In the genomic region with DNA sequence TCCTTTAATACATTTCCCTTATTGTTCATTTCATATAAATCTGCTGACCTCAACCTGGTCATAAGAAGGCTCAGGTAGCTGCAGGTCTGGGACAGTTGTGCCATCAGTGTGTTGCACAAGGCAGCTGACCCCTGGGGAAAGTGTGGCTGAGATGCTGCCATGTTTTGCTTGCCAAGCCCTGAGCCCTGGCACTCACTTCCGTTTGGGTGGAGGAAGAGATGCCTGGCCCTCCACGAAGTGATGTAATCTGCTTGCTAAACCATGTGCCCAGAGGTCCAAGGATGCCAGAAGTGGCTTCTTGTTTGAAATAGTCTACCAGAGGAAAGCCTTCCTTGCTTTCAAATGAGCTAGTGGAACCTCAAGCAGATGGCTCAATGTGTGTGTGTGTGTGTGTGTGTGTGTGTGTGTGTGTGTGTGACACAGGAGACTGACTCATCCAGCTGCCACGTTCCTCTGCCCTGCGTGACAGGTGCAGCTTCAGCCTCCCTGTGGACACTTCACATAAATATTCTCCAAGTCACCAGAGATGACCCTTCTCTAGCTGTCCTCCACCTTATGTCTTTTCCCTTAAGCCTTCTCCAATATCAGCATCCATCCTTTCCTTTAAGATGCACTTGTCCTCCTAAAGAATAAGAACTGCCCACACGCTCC, we compare ENCODE assay signal across 24 mouse cellular contexts.
DNase-seq lines count a peak whose midpoint lies in the region; ATAC-seq lines count a peak whose summit lies in the region.
"Had no signal": no experiment of that assay in that cellular context is flagged by ENCODE, and none has a peak within 500 bp of the region (broad histone marks: within the 10 kb centered on the region; RNA-seq: fewer than 3 reads in every experiment).

No protein-coding gene starts in this region.

- H3K4me1 ChIP-seq in kidney, embryonic 15.5 days = peaks cover 7% of the 10 kb centered on the region
- H3K4me1 ChIP-seq: forebrain, embryonic 13.5 days; hindbrain, embryonic 15.5 days; neural tube, embryonic 13.5 days; stomach, embryonic 15.5 days had no signal

- peak; percentile 47 for DNase-seq in adrenal gland, postnatal 10 days
- DNase-seq in adrenal gland, adult 8-10 months = no peak
- peak; percentile 5 to 14 for DNase-seq in lung, adult 18-20 months
- no peak for DNase-seq in lung, postnatal 14 days
- DNase-seq in NIH3T3 (ENCODE audit: low read depth) = peak; percentile 8
- no peak for DNase-seq in frontal cortex, adult 2 months (ENCODE audit: extremely low spot score in 1 of 2, low spot score in 1 of 2)
- DNase-seq: cerebellum, adult 18-20 months; gastrocnemius, postnatal 10 days; heart, postnatal 36 days; liver, postnatal 0 days; right cerebral cortex, postnatal 25 days; thymus, adult 18-20 months had no signal

- no peak overlapping the region for H3K4me2 ChIP-seq in kidney, embryonic 15.5 days
- H3K4me2 ChIP-seq: forebrain, embryonic 13.5 days; hindbrain, embryonic 15.5 days; midbrain, embryonic 11.5 days; neural tube, embryonic 13.5 days; stomach, embryonic 15.5 days had no signal

- peak; percentile 71 for ATAC-seq in megakaryocyte progenitor cell, adult 5-6 weeks (replicated peaks; ENCODE audit: poor library complexity)
- no peak for ATAC-seq in kidney, embryonic 15.5 days (replicated peaks; ENCODE audit: low FRiP score)
- ATAC-seq: forebrain, embryonic 13.5 days; intestine, postnatal 0 days; liver, postnatal 0 days had no signal

- H3K36me3 ChIP-seq in kidney, embryonic 15.5 days = no peaks in the 10 kb centered on the region
- H3K36me3 ChIP-seq: hindbrain, embryonic 15.5 days; neural tube, embryonic 13.5 days; stomach, embryonic 15.5 days had no signal

- no peaks in the 10 kb centered on the region for H3K27me3 ChIP-seq in kidney, embryonic 15.5 days
- H3K27me3 ChIP-seq: CH12.LX; forebrain, embryonic 13.5 days; hindbrain, embryonic 15.5 days; neural tube, embryonic 13.5 days; stomach, embryonic 15.5 days had no signal

- no peak overlapping the region for H3K9ac ChIP-seq in kidney, embryonic 15.5 days
- H3K9ac ChIP-seq: forebrain, embryonic 13.5 days; hindbrain, embryonic 15.5 days; liver, postnatal 0 days; neural tube, embryonic 13.5 days; stomach, embryonic 15.5 days had no signal

- H3K4me3 ChIP-seq in kidney, embryonic 15.5 days (replicated peaks) = no peak overlapping the region
- H3K4me3 ChIP-seq: forebrain, embryonic 13.5 days; heart, adult 2 months; hindbrain, embryonic 15.5 days; layer of hippocampus, adult 2 months; neural tube, embryonic 13.5 days; stomach, embryonic 15.5 days had no signal

- H3K9me3 ChIP-seq in kidney, embryonic 15.5 days (replicated peaks) = no peaks in the 10 kb centered on the region
- H3K9me3 ChIP-seq: forebrain, embryonic 13.5 days; hindbrain, embryonic 15.5 days; neural tube, embryonic 13.5 days; stomach, embryonic 15.5 days had no signal

- WGBS in kidney, embryonic 15.5 days = 77% methylated on average over 5 of the region's 5 CpGs

- H3K27ac ChIP-seq in kidney, embryonic 15.5 days = no peak overlapping the region
- H3K27ac ChIP-seq: forebrain, embryonic 13.5 days; heart, adult 2 months; hindbrain, embryonic 15.5 days; kidney, postnatal 0 days; layer of hippocampus, adult 2 months; neural tube, embryonic 13.5 days; stomach, embryonic 15.5 days had no signal

Comparison
In these comparisons a context has a peak if more than half of its experiments do, and no peak if none do; other contexts are left out.
1. DNase-seq: peak in adrenal gland, postnatal 10 days (single experiment), lung, adult 18-20 months (2 of 2) and NIH3T3 (single experiment); none in adrenal gland, adult 8-10 months (single experiment), lung, postnatal 14 days (single experiment) and frontal cortex, adult 2 months (0 of 2).